Comparison of ENCODE assay signal across 19 mouse cellular contexts in genomic region chr16:23372340-23372739, GRCm38 (mm10). TPM values are rescaled to one million over a fixed set of nuclear protein-coding genes. Genes with fewer than 3 reads are reported as not detected.
"Had no signal": no experiment of that assay in that cellular context is flagged by ENCODE, and none has a peak within 500 bp of the region (broad histone marks: within the 10 kb centered on the region; RNA-seq: fewer than 3 reads in every experiment).

No protein-coding gene starts in this region.

- H3K9me3 ChIP-seq: limb, embryonic 12.5 days; midbrain, embryonic 15.5 days; neural tube, embryonic 12.5 days had no signal

- DNase-seq: kidney, adult 11 months; kidney, adult 9 months; kidney, postnatal 36 days; layer of hippocampus, adult 9-11 months; layer of hippocampus, postnatal 36 days; thymus, adult 2 months; thymus, postnatal 25 days had no signal

- H3K9ac ChIP-seq: limb, embryonic 12.5 days; liver, embryonic 14.5 days; midbrain, embryonic 15.5 days; neural tube, embryonic 12.5 days had no signal

- H3K4me3 ChIP-seq: limb, embryonic 12.5 days; megakaryocyte, embryonic 14.5 days; midbrain, embryonic 15.5 days; neural tube, embryonic 12.5 days had no signal

- H3K36me3 ChIP-seq: limb, embryonic 12.5 days; midbrain, embryonic 15.5 days; neural tube, embryonic 12.5 days had no signal

- H3K4me1 ChIP-seq: limb, embryonic 12.5 days; megakaryocyte, embryonic 14.5 days; midbrain, embryonic 15.5 days; neural tube, embryonic 12.5 days had no signal

- H3K27ac ChIP-seq: kidney, postnatal 0 days; limb, embryonic 12.5 days; liver, embryonic 14.5 days; midbrain, embryonic 15.5 days; neural tube, embryonic 12.5 days had no signal

- ATAC-seq: midbrain, embryonic 15.5 days had no signal

- H3K4me2 ChIP-seq: limb, embryonic 12.5 days; midbrain, embryonic 11.5 days; midbrain, embryonic 15.5 days; neural tube, embryonic 12.5 days had no signal

- H3K27me3 ChIP-seq: limb, embryonic 12.5 days; megakaryocyte, embryonic 14.5 days; midbrain, embryonic 15.5 days; neural tube, embryonic 12.5 days had no signal

RNA-seq across cellular contexts. Expression of gene Rtp1, which starts 56.6 kb away (rescaled TPM):
- total RNA-seq: liver, adult 2 months; monocyte, adult 5-6 weeks; neutrophil, adult 5-6 weeks had no signal
- polyA plus RNA-seq: intestine, embryonic 14.5 days; kidney, postnatal 0 days; limb, embryonic 12.5 days; liver, adult 2 months; liver, embryonic 14.5 days; midbrain, embryonic 11.5 days; midbrain, embryonic 15.5 days; neural tube, embryonic 12.5 days; stomach, embryonic 14.5 days had no signal
